Mouse (Mus musculus) megakaryocyte, embryonic 14.5 days (primary cell): ENCODE results near the gene Wdr48. TPM values are rescaled to one million over a fixed set of nuclear protein-coding genes. Genes with fewer than 3 reads are reported as not detected.

Experiments used
- H3K27me3 ChIP-seq: replicated peaks from 2 replicates; pipeline ENCODE3; 2012; ENCODE audit warnings: inconsistent platforms
- H3K36me3 ChIP-seq: replicated peaks from 2 replicates; pipeline ENCODE3; 2012; ENCODE audit warnings: low read length, inconsistent platforms, mixed read lengths
- H3K4me1 ChIP-seq: 2 replicates; pipeline ENCODE4 v1.6.1; 2012; ENCODE audit warnings: inconsistent platforms
- H3K4me3 ChIP-seq: replicated peaks from 2 replicates; pipeline ENCODE3; 2012; ENCODE audit warnings: moderate library complexity, mild to moderate bottlenecking, inconsistent platforms
- H3K9me3 ChIP-seq: 2 replicates; pipeline ENCODE4 v1.6.1; 2012; ENCODE audit warnings: inconsistent platforms
- FLI1 ChIP-seq: IDR thresholded peaks from 2 replicates; pipeline ENCODE4 v1.6.1; 2012; ENCODE audit warnings: low read length, inconsistent platforms, mixed read lengths
- GATA1 ChIP-seq: IDR thresholded peaks from 3 replicates; pipeline ENCODE4 v1.6.1; 2012; ENCODE audit warnings: mixed read lengths, low read length, inconsistent platforms, borderline replicate concordance
- polyA plus RNA-seq: library from polyadenylated mRNA; stranded (reverse); fragments of >175 nt; gene quantifications from 2 replicates; pipeline ENCODE4 v1.2.3, GENCODE M21; 2012; ENCODE audit warnings: low replicate concordance; ENCODE audit not compliant: insufficient read depth

The Wdr48 gene
- polyA plus RNA-seq, 1 experiment = 9.9 TPM

DNA sequence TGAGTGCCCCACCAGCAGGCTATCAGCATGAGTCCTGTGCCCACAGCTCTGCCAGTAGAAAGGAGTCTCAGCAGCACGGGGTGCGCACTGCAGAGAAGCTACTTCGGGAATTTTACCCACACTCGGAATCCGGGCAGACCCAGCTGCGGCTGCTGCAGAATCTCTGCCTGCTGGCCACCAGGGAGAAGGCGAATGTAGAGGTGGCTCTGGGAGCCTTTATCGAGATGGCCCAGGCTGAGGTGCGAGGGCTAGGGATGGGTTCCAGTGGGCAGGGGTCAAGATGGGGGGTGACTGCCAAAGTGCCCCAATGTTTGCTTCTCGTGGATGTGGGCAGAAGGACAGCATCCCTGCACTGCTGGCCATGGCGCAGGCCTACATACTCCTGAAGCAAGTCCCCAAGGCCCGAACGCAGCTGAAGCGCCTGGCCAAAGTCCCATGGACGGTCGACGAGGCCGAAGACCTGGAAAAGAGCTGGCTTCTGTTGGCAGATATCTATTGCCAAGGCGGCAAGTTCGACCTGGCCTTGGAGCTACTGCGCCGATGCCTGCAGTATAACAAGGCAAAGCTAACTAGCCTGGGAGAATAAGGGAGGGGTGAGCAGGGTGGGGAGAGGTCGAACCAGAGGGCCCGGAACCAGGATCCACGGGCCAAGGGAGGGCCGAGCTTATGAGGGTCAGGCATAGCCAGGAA lies 71.7 kb downstream of the Wdr48 start:
- Histone ChIP-seq H3K4me3 (no peak overlapping the region), H3K36me3 (peaks cover 31% of the 10 kb centered on the region), H3K9me3 (no peaks in the 10 kb centered on the region), H3K27me3 (peaks cover 7% of the 10 kb centered on the region), H3K4me1 (peaks cover 67% of the 10 kb centered on the region)
- no peak for TF ChIP-seq FLI1
- no peak for TF ChIP-seq GATA1

- no peak for TF ChIP-seq FLI1
- no peak for TF ChIP-seq GATA1
These were observed 75.1 kb downstream of the Wdr48 start for GRCm38 (mm10) chr9:119969811-119970210.

GRCm38 (mm10) chr9:119970221-119970620 lies 75.5 kb downstream of the Wdr48 start:
- no peak overlapping the region for H3K4me3 ChIP-seq
- H3K27me3 ChIP-seq = peaks cover 2% of the 10 kb centered on the region
- no peaks in the 10 kb centered on the region for H3K9me3 ChIP-seq
- TF ChIP-seq FLI1 (no peak), GATA1 (no peak)
- H3K36me3 ChIP-seq = peaks cover 70% of the 10 kb centered on the region
- H3K4me1 ChIP-seq = peaks cover 50% of the 10 kb centered on the region

More at GRCm38 (mm10) chr9:119969811-119970210, 75.1 kb downstream of the Wdr48 start:
- Histone ChIP-seq H3K4me1 (peaks cover 50% of the 10 kb centered on the region), H3K36me3 (peaks cover 66% of the 10 kb centered on the region), H3K9me3 (no peaks in the 10 kb centered on the region), H3K27me3 (peaks cover 2% of the 10 kb centered on the region), H3K4me3 (no peak overlapping the region)

DNA sequence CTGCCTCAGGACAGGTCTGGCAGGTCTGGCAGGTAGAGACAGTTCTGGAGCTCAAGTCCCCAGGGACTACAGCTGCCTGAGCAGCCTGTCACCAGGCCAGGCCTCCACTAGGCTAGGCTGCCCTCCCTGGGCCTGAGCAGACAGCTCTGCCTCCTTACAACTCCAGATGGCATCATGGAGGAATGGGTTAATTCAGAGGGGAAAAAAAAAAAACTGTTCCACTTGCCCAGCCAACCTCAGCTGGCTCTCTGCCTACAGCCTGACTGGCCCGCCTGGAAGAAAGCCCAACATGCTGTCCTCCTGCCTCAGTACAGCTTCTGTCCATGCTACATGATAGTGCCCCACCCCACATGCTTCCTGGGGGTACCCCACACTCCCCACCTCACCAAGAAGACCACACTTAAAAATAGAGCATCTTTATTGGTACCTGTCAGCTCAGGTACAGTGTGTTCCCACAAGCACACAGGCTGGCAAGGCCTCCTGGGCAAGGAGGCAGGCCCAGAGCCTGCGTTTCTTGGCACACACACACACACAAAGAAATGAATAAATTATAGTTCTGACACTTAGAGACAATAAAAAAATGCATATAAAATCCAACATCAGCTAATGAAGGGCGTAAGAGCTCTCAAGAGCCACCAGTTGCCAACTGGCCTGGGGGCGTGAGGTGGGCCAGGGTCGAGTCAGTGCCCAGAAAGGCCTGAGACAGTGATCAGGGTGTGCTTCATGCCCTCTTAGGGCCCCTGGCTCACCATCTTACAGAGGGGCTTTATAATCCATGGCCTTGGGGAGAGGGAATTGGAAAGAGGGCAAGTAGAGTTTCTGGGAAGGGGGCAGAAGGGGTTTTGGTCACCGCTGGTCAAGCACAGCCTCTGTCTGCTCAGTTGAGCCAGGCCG lies 76.3 kb downstream of the Wdr48 start:
- no peaks in the 10 kb centered on the region for H3K9me3 ChIP-seq
- peaks cover 44% of the 10 kb centered on the region for H3K4me1 ChIP-seq
- peaks cover 2% of the 10 kb centered on the region for H3K27me3 ChIP-seq
- H3K4me3 ChIP-seq = no peak overlapping the region
- TF ChIP-seq GATA1 = no peak
- TF ChIP-seq FLI1 = no peak
- peaks cover 72% of the 10 kb centered on the region for H3K36me3 ChIP-seq

- H3K4me3 ChIP-seq = no peak overlapping the region
- peaks cover 75% of the 10 kb centered on the region for H3K36me3 ChIP-seq
- TF ChIP-seq GATA1 (no peak), FLI1 (no peak)
- no peaks in the 10 kb centered on the region for H3K9me3 ChIP-seq
- H3K4me1 ChIP-seq = peaks cover 51% of the 10 kb centered on the region
- peaks cover under 1% of the 10 kb centered on the region for H3K27me3 ChIP-seq
These were observed 77.5 kb downstream of the Wdr48 start for GRCm38 (mm10) chr9:119972166-119972565.

- TF ChIP-seq GATA1 (no peak), FLI1 (no peak)
- Histone ChIP-seq H3K27me3 (no peaks in the 10 kb centered on the region), H3K9me3 (no peaks in the 10 kb centered on the region), H3K4me1 (peaks cover 53% of the 10 kb centered on the region), H3K36me3 (peaks cover 75% of the 10 kb centered on the region), H3K4me3 (no peak overlapping the region)
These were observed 77.9 kb downstream of the Wdr48 start for GRCm38 (mm10) chr9:119972582-119972981.

- Histone ChIP-seq H3K36me3 (peaks cover 75% of the 10 kb centered on the region), H3K9me3 (no peaks in the 10 kb centered on the region), H3K27me3 (no peaks in the 10 kb centered on the region), H3K4me1 (peaks cover 54% of the 10 kb centered on the region), H3K4me3 (no peak overlapping the region)
- TF ChIP-seq FLI1 (no peak), GATA1 (no peak)
These were observed 78.6 kb downstream of the Wdr48 start for GRCm38 (mm10) chr9:119973281-119973680.

DNA sequence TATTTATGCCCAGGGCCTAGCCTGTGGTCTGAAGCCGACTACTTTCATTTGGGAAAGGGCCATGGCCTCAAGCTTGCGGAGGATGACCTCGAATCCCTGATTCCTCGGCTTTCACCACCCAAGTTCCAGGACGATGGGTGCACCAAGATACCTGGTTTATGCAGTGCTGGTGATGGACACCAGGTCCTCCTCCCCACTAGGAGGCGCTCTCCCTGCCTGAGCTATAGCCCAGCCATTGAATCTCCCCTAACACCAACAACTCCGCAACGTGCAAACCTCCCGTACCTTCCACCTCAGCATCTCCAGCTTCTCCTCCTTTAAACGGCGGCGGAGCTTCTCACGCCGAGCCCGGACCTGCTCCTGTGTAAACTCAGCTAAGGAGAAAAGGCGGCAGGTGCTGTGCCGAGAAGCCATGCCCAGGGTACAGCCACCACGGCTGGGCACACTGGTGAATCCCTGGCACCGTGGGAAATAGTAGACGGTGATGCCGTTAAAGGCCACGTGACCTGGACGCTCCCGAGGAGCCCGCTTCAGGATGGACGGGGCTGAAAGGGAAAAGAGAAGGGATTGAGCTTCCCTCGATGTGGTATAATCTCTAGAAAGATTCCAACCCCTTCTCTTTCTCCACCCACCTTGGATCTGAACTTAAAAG lies 79.3 kb downstream of the Wdr48 start:
- no peak for TF ChIP-seq GATA1
- TF ChIP-seq FLI1 = no peak
- Histone ChIP-seq H3K4me3 (no peak overlapping the region), H3K27me3 (no peaks in the 10 kb centered on the region), H3K9me3 (no peaks in the 10 kb centered on the region), H3K36me3 (peaks cover 75% of the 10 kb centered on the region), H3K4me1 (peaks cover 61% of the 10 kb centered on the region)

- Histone ChIP-seq H3K27me3 (no peaks in the 10 kb centered on the region), H3K4me3 (no peak overlapping the region), H3K9me3 (no peaks in the 10 kb centered on the region), H3K36me3 (peaks cover 70% of the 10 kb centered on the region), H3K4me1 (peaks cover 68% of the 10 kb centered on the region)
- TF ChIP-seq FLI1 (no peak), GATA1 (no peak)
These were observed 79.9 kb downstream of the Wdr48 start for GRCm38 (mm10) chr9:119974609-119975008.

DNA sequence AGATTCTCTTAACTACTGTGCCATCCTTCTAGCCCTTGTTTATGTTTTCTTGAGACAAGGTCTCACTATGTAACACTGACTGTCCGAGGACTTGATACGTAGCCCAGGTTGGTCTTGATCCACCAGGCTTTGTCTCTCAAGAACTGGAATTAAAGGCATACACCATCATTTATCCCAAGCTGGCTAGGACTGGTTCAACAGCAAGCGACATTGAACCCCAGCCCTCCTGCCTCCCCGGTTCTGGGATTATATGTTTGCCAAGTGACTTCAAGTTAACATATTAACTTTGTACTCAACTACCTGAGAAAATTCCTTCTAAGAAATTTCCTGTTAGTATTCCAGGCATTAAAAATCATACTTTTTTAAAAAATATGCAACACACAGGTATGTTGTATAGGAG lies 80.6 kb downstream of the Wdr48 start:
- no peak for TF ChIP-seq GATA1
- no peak for TF ChIP-seq FLI1
- H3K4me1 ChIP-seq = peaks cover 71% of the 10 kb centered on the region
- H3K4me3 ChIP-seq = peak overlapping the region; percentile 2
- peaks cover 66% of the 10 kb centered on the region for H3K36me3 ChIP-seq
- no peaks in the 10 kb centered on the region for H3K9me3 ChIP-seq
- H3K27me3 ChIP-seq = no peaks in the 10 kb centered on the region

Other genes starting within 250 kb of the Wdr48 start
- gene Scn10a, start 175.6 kb upstream of the Wdr48 start, polyA plus RNA-seq = not detected in 2 replicates
- gene Scn11a, start 69.4 kb upstream of the Wdr48 start, polyA plus RNA-seq = not detected in 2 replicates
- 11.6 and 11.7 TPM in 2 replicates for gene Gorasp1, start 42.7 kb downstream of the Wdr48 start, polyA plus RNA-seq
- 0.26 TPM in 1 of 2 replicates, not detected in the other for gene Ttc21a, start 42.7 kb downstream of the Wdr48 start, polyA plus RNA-seq
- 10.6 and 25.7 TPM in 2 replicates for gene Csrnp1, start 89.8 kb downstream of the Wdr48 start, polyA plus RNA-seq
- gene Xirp1, start 128.7 kb downstream of the Wdr48 start, polyA plus RNA-seq = not detected in 2 replicates
- 0.73 TPM in 1 of 2 replicates, not detected in the other for gene Cx3cr1, start 175.0 kb downstream of the Wdr48 start, polyA plus RNA-seq
- not detected in 2 replicates for gene Ccr8, start 197.2 kb downstream of the Wdr48 start, polyA plus RNA-seq
- gene Slc25a38, start 215.5 kb downstream of the Wdr48 start, polyA plus RNA-seq = 45.8 and 48.0 TPM in 2 replicates
- 5,619 and 7,213 TPM in 2 replicates for gene Rpsa, start 232.8 kb downstream of the Wdr48 start, polyA plus RNA-seq